Mouse (Mus musculus): ENCODE data around the gene Pex1.

DNA sequence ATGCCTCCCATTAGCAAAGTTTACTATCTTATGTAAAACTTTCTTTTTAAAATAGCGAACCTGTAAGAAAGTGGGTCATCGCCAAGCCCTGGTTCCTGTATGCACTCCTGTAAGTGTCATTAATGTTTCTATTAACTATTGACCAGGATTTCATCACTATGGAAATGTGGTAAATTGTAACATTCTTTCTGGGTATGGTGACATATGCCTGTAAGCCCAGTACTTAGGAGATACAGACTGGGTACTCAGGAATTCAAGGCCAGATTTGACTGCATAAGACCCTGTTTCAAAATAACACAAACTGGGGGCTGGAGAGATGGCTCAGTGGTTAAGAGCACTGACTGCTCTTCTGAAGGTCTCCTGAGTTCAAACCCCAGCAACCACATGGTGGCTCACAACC lies 69.4 kb downstream of the Pex1 start:
- TF ChIP-seq CTCF (IDR thresholded peaks at IDR 0.05; ENCODE audit: low read depth) (no peak), EP300 (IDR thresholded peaks at IDR 0.05; ENCODE audit: low read depth) (no peak)
